Mouse (Mus musculus): Measurements from ENCODE around the gene Nlgn2.
"Not testable (repeated sequence)": the region's sequence is repeated elsewhere in the genome, so short reads cannot be mapped to it uniquely, and the experiment has no call there.

DNA sequence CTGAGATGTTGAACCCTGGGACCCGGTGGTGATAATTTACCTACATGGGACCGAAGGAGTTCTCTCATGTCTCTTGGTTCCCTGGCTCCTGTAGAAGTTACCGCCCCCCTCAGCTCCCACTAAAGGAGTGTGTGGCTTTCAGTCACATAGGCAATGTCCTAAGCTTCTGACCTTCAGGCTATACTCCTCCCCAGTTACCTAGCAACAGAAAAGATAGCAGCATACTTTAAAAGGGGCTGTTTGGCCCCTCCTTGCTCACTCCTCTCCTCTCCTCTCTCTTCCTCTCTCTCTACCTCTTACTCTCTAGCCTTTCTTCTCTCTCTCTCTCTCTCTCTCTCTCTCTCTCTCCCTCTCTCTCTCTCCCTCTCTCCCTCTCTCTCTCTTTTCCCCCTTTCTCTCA is 26.1 kb upstream of the Nlgn2 start:
- not testable (repeated sequence) for TF ChIP-seq GATA1, TAL1 (IDR thresholded peaks at IDR 0.05; ENCODE audit: low read length)
